Mouse (Mus musculus): Measurements from ENCODE around the gene Mrm2. TPM values are rescaled to one million over a fixed set of nuclear protein-coding genes. Genes with fewer than 3 reads are reported as not detected.

Mrm2 gene
- polyA plus RNA-seq (2015; fragmentation: Nextera tagmentation; extraction: Ambion mirVana): 9.8 and 11.7 TPM in 2 replicates

GRCm38 (mm10) chr5:140331615-140332512 is at the start of gene Mrm2:
Gene Mrm2, minus strand, starts transcription at chr5:140331898.
- peak within 1 kb of the TSS; percentile 79 for H3K9ac ChIP-seq (replicated peaks; ENCODE audit: low read depth)
- H3K27me3 ChIP-seq (replicated peaks; ENCODE audit: insufficient read depth, low read length): no peaks in the 10 kb centered on the region
- peak within 1 kb of the TSS; percentile 67 for H3K4me2 ChIP-seq (replicated peaks; ENCODE audit: low read depth, low read length)
- H3K9me3 ChIP-seq (ENCODE audit: low read length): no peaks in the 10 kb centered on the region
- WGBS: 1% methylated on average over 38 of the region's 39 CpGs
- DNase-seq (ENCODE audit: low spot score) (peak; percentile 82), ATAC-seq (peak; percentile 88)
- H3K4me3 ChIP-seq (ENCODE audit: low read depth, low read length): peak within 1 kb of the TSS; percentile 71
- TF ChIP-seq CTCF (IDR thresholded peaks at IDR 0.05) (peak; percentile 83), EP300 (IDR thresholded peaks at IDR 0.05) (no peak)
- peak within 1 kb of the TSS; percentile 71 for H3K27ac ChIP-seq (ENCODE audit: low read length)
- no peaks in the 10 kb centered on the region for H3K36me3 ChIP-seq (ENCODE audit: insufficient read depth, low read length)
- no peaks in the 10 kb centered on the region; the same call in 1 of the 2 replicates for H3K4me1 ChIP-seq (ENCODE audit: insufficient read depth, low read depth, low read length)

- H3K27ac ChIP-seq (ENCODE audit: low read length): peak overlapping the region; percentile 40
- peak; percentile 63 for ATAC-seq
- TF ChIP-seq CTCF (IDR thresholded peaks at IDR 0.05) (no peak), EP300 (IDR thresholded peaks at IDR 0.05) (no peak)
- DNase-seq (ENCODE audit: low spot score): peak; percentile 76
- H3K36me3 ChIP-seq (ENCODE audit: insufficient read depth, low read length): no peaks in the 10 kb centered on the region
- H3K4me3 ChIP-seq (ENCODE audit: low read depth, low read length): no peak overlapping the region
- no peak overlapping the region for H3K4me2 ChIP-seq (replicated peaks; ENCODE audit: low read depth, low read length)
- H3K4me1 ChIP-seq (ENCODE audit: insufficient read depth, low read depth, low read length): no peaks in the 10 kb centered on the region
- 67% methylated on average over 7 of the region's 7 CpGs for WGBS
- no peak overlapping the region for H3K9ac ChIP-seq (replicated peaks; ENCODE audit: low read depth)
- no peaks in the 10 kb centered on the region for H3K9me3 ChIP-seq (ENCODE audit: low read length)
- no peaks in the 10 kb centered on the region for H3K27me3 ChIP-seq (replicated peaks; ENCODE audit: insufficient read depth, low read length)
These were observed 49.5 kb upstream of the Mrm2 start for GRCm38 (mm10) chr5:140381156-140381555.

- no peaks in the 10 kb centered on the region for H3K4me1 ChIP-seq (ENCODE audit: insufficient read depth, low read depth, low read length)
- TF ChIP-seq EP300 (IDR thresholded peaks at IDR 0.05) (no peak), CTCF (IDR thresholded peaks at IDR 0.05) (no peak)
- 80% methylated on average over 6 of the region's 6 CpGs for WGBS
- peak; percentile 11 for DNase-seq (ENCODE audit: low spot score)
- H3K4me2 ChIP-seq (replicated peaks; ENCODE audit: low read depth, low read length): no peak overlapping the region
- ATAC-seq: no peak
- H3K9ac ChIP-seq (replicated peaks; ENCODE audit: low read depth): no peak overlapping the region
- no peaks in the 10 kb centered on the region for H3K27me3 ChIP-seq (replicated peaks; ENCODE audit: insufficient read depth, low read length)
- H3K9me3 ChIP-seq (ENCODE audit: low read length): no peaks in the 10 kb centered on the region
- H3K36me3 ChIP-seq (ENCODE audit: insufficient read depth, low read length): no peaks in the 10 kb centered on the region
- no peak overlapping the region for H3K27ac ChIP-seq (ENCODE audit: low read length)
- H3K4me3 ChIP-seq (ENCODE audit: low read depth, low read length): no peak overlapping the region
These were observed 47.6 kb upstream of the Mrm2 start for GRCm38 (mm10) chr5:140379299-140379698.

GRCm38 (mm10) chr5:140378121-140378853 is 46.6 kb upstream of the Mrm2 start:
- Histone ChIP-seq H3K4me1 (ENCODE audit: insufficient read depth, low read depth, low read length) (no peaks in the 10 kb centered on the region), H3K27ac (ENCODE audit: low read length) (no peak overlapping the region), H3K27me3 (replicated peaks; ENCODE audit: insufficient read depth, low read length) (no peaks in the 10 kb centered on the region), H3K4me3 (ENCODE audit: low read depth, low read length) (no peak overlapping the region), H3K4me2 (replicated peaks; ENCODE audit: low read depth, low read length) (no peak overlapping the region), H3K36me3 (ENCODE audit: insufficient read depth, low read length) (no peaks in the 10 kb centered on the region), H3K9me3 (ENCODE audit: low read length) (no peaks in the 10 kb centered on the region), H3K9ac (replicated peaks; ENCODE audit: low read depth) (no peak overlapping the region)
- ATAC-seq (no peak), DNase-seq (ENCODE audit: low spot score) (no peak)
- no peak for TF ChIP-seq EP300 (IDR thresholded peaks at IDR 0.05)
- TF ChIP-seq CTCF (IDR thresholded peaks at IDR 0.05): no peak
- 75% methylated on average over 6 of the region's 6 CpGs for WGBS

- H3K9ac ChIP-seq (replicated peaks; ENCODE audit: low read depth): no peak overlapping the region
- no peak for TF ChIP-seq CTCF (IDR thresholded peaks at IDR 0.05)
- no peak for TF ChIP-seq EP300 (IDR thresholded peaks at IDR 0.05)
- no peak overlapping the region for H3K27ac ChIP-seq (ENCODE audit: low read length)
- 85% methylated on average over 4 of the region's 4 CpGs for WGBS
- no peak overlapping the region for H3K4me3 ChIP-seq (ENCODE audit: low read depth, low read length)
- no peak overlapping the region for H3K4me2 ChIP-seq (replicated peaks; ENCODE audit: low read depth, low read length)
- H3K27me3 ChIP-seq (replicated peaks; ENCODE audit: insufficient read depth, low read length): no peaks in the 10 kb centered on the region
- H3K9me3 ChIP-seq (ENCODE audit: low read length): no peaks in the 10 kb centered on the region
- H3K4me1 ChIP-seq (ENCODE audit: insufficient read depth, low read depth, low read length): peaks cover 3% of the 10 kb centered on the region; the same call in 1 of the 2 replicates
- no peaks in the 10 kb centered on the region for H3K36me3 ChIP-seq (ENCODE audit: insufficient read depth, low read length)
- DNase-seq (ENCODE audit: low spot score): no peak
- ATAC-seq: no peak
These were observed 43.6 kb upstream of the Mrm2 start for GRCm38 (mm10) chr5:140375249-140375829.

- H3K9ac ChIP-seq (replicated peaks; ENCODE audit: low read depth): no peak overlapping the region
- no peak overlapping the region for H3K4me2 ChIP-seq (replicated peaks; ENCODE audit: low read depth, low read length)
- no peaks in the 10 kb centered on the region for H3K9me3 ChIP-seq (ENCODE audit: low read length)
- peaks cover 3% of the 10 kb centered on the region; the same call in 1 of the 2 replicates for H3K4me1 ChIP-seq (ENCODE audit: insufficient read depth, low read depth, low read length)
- H3K36me3 ChIP-seq (ENCODE audit: insufficient read depth, low read length): no peaks in the 10 kb centered on the region
- TF ChIP-seq CTCF (IDR thresholded peaks at IDR 0.05): no peak
- no peak for TF ChIP-seq EP300 (IDR thresholded peaks at IDR 0.05)
- DNase-seq (ENCODE audit: low spot score): no peak
- no peak for ATAC-seq
- H3K27ac ChIP-seq (ENCODE audit: low read length): no peak overlapping the region
- WGBS: 77% methylated on average over 3 of the region's 3 CpGs
- H3K4me3 ChIP-seq (ENCODE audit: low read depth, low read length): no peak overlapping the region
- H3K27me3 ChIP-seq (replicated peaks; ENCODE audit: insufficient read depth, low read length): no peaks in the 10 kb centered on the region
These were observed 42.5 kb upstream of the Mrm2 start for GRCm38 (mm10) chr5:140374226-140374625.
